Mouse (Mus musculus): ENCODE data around the gene Itgam. TPM values are rescaled to one million over a fixed set of nuclear protein-coding genes. Genes with fewer than 3 reads are reported as not detected.
"Not testable (repeated sequence)": the region's sequence is repeated elsewhere in the genome, so short reads cannot be mapped to it uniquely, and the experiment has no call there.

Gene Itgam
- polyA plus RNA-seq, 1 experiment: 1.3 TPM

- no peak for TF ChIP-seq POLR2A (IDR thresholded peaks at IDR 0.05; ENCODE audit: borderline replicate concordance, extremely low read depth, insufficient read depth, insufficient read length, poor library complexity, severe bottlenecking)
- no peak for TF ChIP-seq CTCF (IDR thresholded peaks at IDR 0.05; ENCODE audit: borderline replicate concordance, extremely low read depth, insufficient read depth, insufficient read length)
- no peak for DNase-seq (ENCODE audit: low read depth)
Measured at GRCm38 (mm10) chr7:128032290-128032988, 30.0 kb upstream of the Itgam start.

DNA sequence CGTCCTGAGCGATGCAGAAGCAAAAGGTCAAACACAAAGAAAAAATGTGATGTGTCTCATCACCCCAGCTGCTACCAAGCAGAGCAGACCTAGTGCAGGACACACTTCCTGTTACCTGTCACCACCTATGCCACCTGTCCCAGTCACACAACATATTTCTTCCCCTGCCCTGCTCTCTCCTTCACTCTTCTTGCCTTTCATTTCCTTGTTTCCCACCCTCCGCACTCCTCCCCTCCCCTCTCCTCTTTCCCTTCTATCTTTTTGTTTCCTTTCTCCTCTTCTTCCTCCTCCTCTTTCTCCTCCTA, 29.5 kb upstream of the Itgam start:
- DNase-seq (ENCODE audit: low read depth): no peak
- no peak for TF ChIP-seq CTCF (IDR thresholded peaks at IDR 0.05; ENCODE audit: borderline replicate concordance, extremely low read depth, insufficient read depth, insufficient read length)
- no peak for TF ChIP-seq POLR2A (IDR thresholded peaks at IDR 0.05; ENCODE audit: borderline replicate concordance, extremely low read depth, insufficient read depth, insufficient read length, poor library complexity, severe bottlenecking)

DNA sequence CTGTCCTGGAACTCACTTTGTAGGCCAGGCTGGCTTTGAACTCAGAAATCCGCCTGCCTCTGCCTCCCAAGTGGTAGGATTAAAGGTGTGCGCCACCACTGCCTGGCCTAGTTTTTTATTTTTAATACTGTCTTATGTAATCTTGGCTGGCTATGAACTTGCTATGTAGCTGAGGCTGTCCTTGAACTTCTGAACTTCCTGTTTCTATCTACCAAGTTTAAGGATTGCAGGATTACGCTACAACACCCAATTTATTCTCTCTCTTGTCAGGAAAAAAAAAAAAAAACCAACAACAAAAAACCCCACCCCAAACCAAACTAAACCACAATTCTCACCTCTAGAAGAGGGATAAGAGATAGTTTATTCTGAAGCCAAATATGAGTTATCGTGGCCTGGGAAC, 28.8 kb upstream of the Itgam start:
- TF ChIP-seq CTCF (IDR thresholded peaks at IDR 0.05; ENCODE audit: borderline replicate concordance, extremely low read depth, insufficient read depth, insufficient read length): no peak
- no peak for TF ChIP-seq POLR2A (IDR thresholded peaks at IDR 0.05; ENCODE audit: borderline replicate concordance, extremely low read depth, insufficient read depth, insufficient read length, poor library complexity, severe bottlenecking)
- no peak for DNase-seq (ENCODE audit: low read depth)

DNA sequence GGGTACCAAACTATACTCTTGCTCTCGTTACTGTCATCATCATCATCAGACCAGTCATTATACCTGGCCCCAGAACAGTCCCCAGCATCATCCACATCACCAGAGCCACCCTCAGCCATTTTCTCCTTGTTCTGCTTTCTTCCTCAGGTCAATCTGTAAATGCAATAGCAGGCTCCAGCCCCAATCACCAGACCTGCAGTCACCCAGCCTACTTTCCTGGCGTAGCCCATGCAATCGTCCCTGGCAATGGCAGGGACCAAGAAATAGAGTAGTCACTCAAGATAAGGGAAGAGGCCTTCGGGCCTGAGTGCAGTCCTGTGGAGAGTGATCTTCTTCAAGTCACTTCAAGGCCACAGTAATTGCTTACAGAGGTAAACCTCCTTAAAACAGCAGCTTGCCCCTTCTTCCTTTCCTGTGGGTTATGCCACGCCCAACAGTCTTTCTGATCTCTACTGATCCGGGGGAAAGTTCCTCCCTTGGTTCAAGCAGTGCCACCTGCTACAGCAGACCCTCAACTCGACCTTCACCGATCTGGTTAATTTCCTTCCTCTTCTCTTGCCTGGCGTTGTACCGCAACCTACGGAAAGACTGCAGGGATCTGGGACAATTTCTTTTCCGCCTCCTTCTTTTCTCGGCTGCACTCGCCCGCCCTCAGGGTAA, 20.1 kb upstream of the Itgam start:
- DNase-seq (ENCODE audit: low read depth): not testable (repeated sequence)

DNA sequence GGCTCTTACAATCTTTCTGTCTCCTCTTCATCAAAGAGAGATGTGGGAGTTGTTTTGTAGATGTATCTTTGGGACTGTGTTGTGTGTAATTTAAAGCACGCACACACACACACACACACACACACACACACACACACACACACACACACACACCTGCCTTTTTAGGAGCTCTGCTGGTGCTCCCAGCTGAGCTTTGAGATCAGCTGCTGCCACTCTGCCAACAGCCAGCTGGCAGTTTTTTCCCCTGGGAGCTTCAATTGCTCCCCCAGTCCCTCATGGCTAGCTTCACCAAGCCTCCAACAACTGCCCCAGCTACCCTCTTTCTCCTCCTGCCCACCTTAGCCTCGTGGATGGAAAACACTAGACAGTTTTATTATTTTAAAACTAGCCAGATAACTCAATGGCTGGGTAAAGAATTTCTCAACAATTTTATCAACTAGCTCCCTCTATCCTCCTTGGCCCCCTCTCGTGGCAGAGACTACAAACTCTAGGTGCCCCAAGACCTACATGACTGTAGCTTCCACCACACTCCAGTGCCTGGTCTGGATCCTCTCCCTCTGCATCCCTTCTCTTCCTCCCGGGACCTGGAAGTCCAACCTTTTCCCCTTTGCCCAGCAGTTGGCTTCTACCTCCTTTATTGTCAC, 18.2 kb upstream of the Itgam start:
- DNase-seq (ENCODE audit: low read depth): no peak
- TF ChIP-seq CTCF (IDR thresholded peaks at IDR 0.05; ENCODE audit: borderline replicate concordance, extremely low read depth, insufficient read depth, insufficient read length) (no peak), POLR2A (IDR thresholded peaks at IDR 0.05; ENCODE audit: borderline replicate concordance, extremely low read depth, insufficient read depth, insufficient read length, poor library complexity, severe bottlenecking) (no peak)

GRCm38 (mm10) chr7:128045640-128046039, 16.8 kb upstream of the Itgam start:
- TF ChIP-seq CTCF (IDR thresholded peaks at IDR 0.05; ENCODE audit: borderline replicate concordance, extremely low read depth, insufficient read depth, insufficient read length) (no peak), POLR2A (IDR thresholded peaks at IDR 0.05; ENCODE audit: borderline replicate concordance, extremely low read depth, insufficient read depth, insufficient read length, poor library complexity, severe bottlenecking) (no peak)
- DNase-seq (ENCODE audit: low read depth): no peak

DNA sequence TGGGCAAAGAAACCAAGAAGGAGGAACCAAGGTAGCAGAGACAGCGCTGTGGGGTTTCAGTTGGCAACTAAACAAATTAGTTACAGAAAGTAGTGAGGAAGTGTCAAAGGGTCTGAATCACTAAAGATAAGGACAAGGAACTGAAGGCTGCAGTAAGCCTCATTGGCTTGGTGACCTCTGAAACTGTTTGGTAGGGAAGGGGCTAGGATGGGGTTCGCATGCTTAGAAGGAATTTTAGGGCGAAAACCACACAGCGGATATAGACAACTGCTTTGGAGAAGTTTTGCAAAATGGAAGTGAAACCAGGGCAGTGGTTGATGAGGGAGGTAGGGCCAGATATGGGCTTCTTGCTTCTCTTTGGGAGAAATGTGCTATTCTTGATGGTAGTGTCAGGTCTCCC, 13.6 kb upstream of the Itgam start:
- no peak for DNase-seq (ENCODE audit: low read depth)
- TF ChIP-seq CTCF (IDR thresholded peaks at IDR 0.05; ENCODE audit: borderline replicate concordance, extremely low read depth, insufficient read depth, insufficient read length) (no peak), POLR2A (IDR thresholded peaks at IDR 0.05; ENCODE audit: borderline replicate concordance, extremely low read depth, insufficient read depth, insufficient read length, poor library complexity, severe bottlenecking) (no peak)

GRCm38 (mm10) chr7:128049254-128049653, 13.2 kb upstream of the Itgam start:
- DNase-seq (ENCODE audit: low read depth): no peak
- TF ChIP-seq CTCF (IDR thresholded peaks at IDR 0.05; ENCODE audit: borderline replicate concordance, extremely low read depth, insufficient read depth, insufficient read length) (no peak), POLR2A (IDR thresholded peaks at IDR 0.05; ENCODE audit: borderline replicate concordance, extremely low read depth, insufficient read depth, insufficient read length, poor library complexity, severe bottlenecking) (no peak)

DNA sequence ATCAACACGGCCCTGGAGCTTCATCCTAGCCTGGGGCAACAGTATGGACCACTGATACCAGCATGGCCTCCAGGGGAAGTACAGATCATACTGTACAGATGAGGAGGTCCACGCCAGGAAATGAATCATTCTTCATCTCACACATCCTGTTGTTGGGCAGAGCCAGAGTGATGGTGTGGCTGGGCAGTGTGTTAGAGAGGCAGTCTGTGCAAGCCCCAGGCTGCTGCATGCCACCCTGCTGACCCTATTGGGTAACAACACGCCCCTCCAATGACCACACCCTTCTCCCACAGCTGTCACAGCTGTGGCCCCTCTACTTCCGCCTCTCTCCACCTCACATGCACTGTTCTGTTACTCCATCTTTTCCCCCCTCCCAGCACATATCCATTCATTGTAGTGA, 11.7 kb upstream of the Itgam start:
- TF ChIP-seq POLR2A (IDR thresholded peaks at IDR 0.05; ENCODE audit: borderline replicate concordance, extremely low read depth, insufficient read depth, insufficient read length, poor library complexity, severe bottlenecking) (no peak), CTCF (IDR thresholded peaks at IDR 0.05; ENCODE audit: borderline replicate concordance, extremely low read depth, insufficient read depth, insufficient read length) (no peak)
- DNase-seq (ENCODE audit: low read depth): no peak

DNA sequence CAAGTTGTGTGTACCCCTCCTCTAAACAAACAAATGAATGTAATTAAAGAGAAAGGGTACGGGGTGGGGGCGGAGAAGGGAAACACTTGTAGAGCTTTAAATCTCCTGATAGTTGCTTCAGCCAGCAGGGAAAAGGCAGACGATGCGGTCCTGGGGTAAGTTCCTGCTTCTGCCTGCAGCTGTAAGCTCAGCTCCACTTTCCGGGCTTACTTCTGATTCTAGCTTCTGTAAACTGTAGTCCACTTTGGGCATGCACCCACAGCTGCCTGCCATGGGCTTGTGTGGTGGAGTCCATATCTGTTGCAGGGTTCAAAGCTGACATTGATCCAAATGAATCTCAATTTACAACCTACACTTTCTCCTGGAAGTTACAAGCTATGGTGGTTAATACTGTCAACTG, 9.4 kb upstream of the Itgam start:
- DNase-seq (ENCODE audit: low read depth): no peak

DNA sequence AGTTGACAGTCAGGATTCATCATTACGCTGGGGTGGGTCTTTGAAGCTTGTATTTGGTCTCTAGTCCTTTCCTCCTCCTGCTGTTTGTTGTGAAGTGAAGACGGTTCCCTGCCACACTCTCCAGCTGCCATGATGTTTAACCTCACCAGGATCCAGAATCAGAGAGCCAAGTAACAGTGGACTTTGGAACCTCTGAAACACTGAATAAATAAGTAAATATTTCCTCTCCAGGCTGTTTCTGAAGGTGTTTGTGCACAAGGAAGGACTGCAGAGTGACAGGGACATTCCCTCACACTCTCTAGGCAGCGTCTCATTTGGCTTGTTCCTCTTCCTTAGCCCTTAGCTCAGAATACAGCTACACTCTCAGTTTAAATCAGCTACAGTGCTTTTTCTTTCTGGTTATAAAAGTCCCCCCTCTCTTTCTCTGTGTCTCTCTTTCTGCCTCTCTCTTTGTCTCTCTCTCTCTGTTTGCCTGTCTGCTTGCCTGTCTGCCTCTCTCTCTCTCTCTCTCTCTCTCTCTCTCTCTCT, 5.5 kb upstream of the Itgam start:
- TF ChIP-seq POLR2A (IDR thresholded peaks at IDR 0.05; ENCODE audit: borderline replicate concordance, extremely low read depth, insufficient read depth, insufficient read length, poor library complexity, severe bottlenecking) (no peak), CTCF (IDR thresholded peaks at IDR 0.05; ENCODE audit: borderline replicate concordance, extremely low read depth, insufficient read depth, insufficient read length) (no peak)
- no peak for DNase-seq (ENCODE audit: low read depth)

More for the DNA sequence above, 9.4 kb upstream of the Itgam start:
- TF ChIP-seq CTCF (IDR thresholded peaks at IDR 0.05; ENCODE audit: borderline replicate concordance, extremely low read depth, insufficient read depth, insufficient read length) (no peak), POLR2A (IDR thresholded peaks at IDR 0.05; ENCODE audit: borderline replicate concordance, extremely low read depth, insufficient read depth, insufficient read length, poor library complexity, severe bottlenecking) (no peak)

GRCm38 (mm10) chr7:128057860-128058259, 4.6 kb upstream of the Itgam start:
- no peak for DNase-seq (ENCODE audit: low read depth)
- TF ChIP-seq POLR2A (IDR thresholded peaks at IDR 0.05; ENCODE audit: borderline replicate concordance, extremely low read depth, insufficient read depth, insufficient read length, poor library complexity, severe bottlenecking) (no peak), CTCF (IDR thresholded peaks at IDR 0.05; ENCODE audit: borderline replicate concordance, extremely low read depth, insufficient read depth, insufficient read length) (no peak)

Data from brain, embryonic 14.5 days (tissue).